Mouse (Mus musculus): ENCODE measurements around the gene Fcer1g. TPM values are rescaled to one million over a fixed set of nuclear protein-coding genes. Genes with fewer than 3 reads are reported as not detected.

Gene Fcer1g
- polyA plus RNA-seq, 1 experiment from 2014 or later = 28.4 TPM

- no peaks in the 10 kb centered on the region for H3K9me3 ChIP-seq
- H3K4me1 ChIP-seq = peaks cover 16% of the 10 kb centered on the region
- H3K4me3 ChIP-seq = peak within 1 kb of the TSS; percentile 56
- H3K36me3 ChIP-seq = peaks cover 13% of the 10 kb centered on the region
- H3K4me2 ChIP-seq (replicated peaks) = peak within 1 kb of the TSS; percentile 82
- WGBS = 3% methylated on average over 28 of the region's 28 CpGs
- peak within 1 kb of the TSS; percentile 70 for H3K27ac ChIP-seq (replicated peaks)
- H3K27me3 ChIP-seq = no peaks in the 10 kb centered on the region
- peak; percentile 96 for ATAC-seq (ENCODE audit: low FRiP score, low read depth)
- peak within 1 kb of the TSS; percentile 43 for H3K9ac ChIP-seq (replicated peaks)
Observed at GRCm38 (mm10) chr1:171222238-171223155, 11.7 kb downstream of the Fcer1g start, which contains the start of gene Tomm40l. Gene Tomm40l (minus strand): TSS chr1:171222514.

GRCm38 (mm10) chr1:171221281-171222193 is 12.6 kb downstream of the Fcer1g start:
- peak overlapping the region; percentile 82 for H3K4me2 ChIP-seq (replicated peaks)
- peak overlapping the region; percentile 56 for H3K4me3 ChIP-seq
- H3K27me3 ChIP-seq = no peaks in the 10 kb centered on the region
- 0 out of 2 replicates have a peak overlapping the region, but pooled peaks have one; percentile 46 for H3K27ac ChIP-seq (replicated peaks)
- no peak for ATAC-seq (ENCODE audit: low FRiP score, low read depth)
- peaks cover 16% of the 10 kb centered on the region for H3K4me1 ChIP-seq
- WGBS = 6% methylated on average over 22 of the region's 22 CpGs
- H3K9ac ChIP-seq (replicated peaks) = peak overlapping the region; percentile 43
- no peaks in the 10 kb centered on the region for H3K9me3 ChIP-seq
- peaks cover 13% of the 10 kb centered on the region for H3K36me3 ChIP-seq

GRCm38 (mm10) chr1:171220871-171221270 is 13.3 kb downstream of the Fcer1g start:
- Histone ChIP-seq H3K4me3 (peak overlapping the region; percentile 56; the same call in 1 of the 2 replicates), H3K9ac (replicated peaks) (no peak overlapping the region), H3K4me1 (peaks cover 16% of the 10 kb centered on the region), H3K9me3 (no peaks in the 10 kb centered on the region), H3K27ac (replicated peaks) (no peak overlapping the region), H3K4me2 (replicated peaks) (peak overlapping the region; percentile 82), H3K36me3 (peaks cover 13% of the 10 kb centered on the region), H3K27me3 (no peaks in the 10 kb centered on the region)
- ATAC-seq (ENCODE audit: low FRiP score, low read depth) = 0 out of 2 replicates have a peak, but pooled peaks have one; percentile 11
- WGBS = 6% methylated on average over 10 of the region's 10 CpGs

DNA sequence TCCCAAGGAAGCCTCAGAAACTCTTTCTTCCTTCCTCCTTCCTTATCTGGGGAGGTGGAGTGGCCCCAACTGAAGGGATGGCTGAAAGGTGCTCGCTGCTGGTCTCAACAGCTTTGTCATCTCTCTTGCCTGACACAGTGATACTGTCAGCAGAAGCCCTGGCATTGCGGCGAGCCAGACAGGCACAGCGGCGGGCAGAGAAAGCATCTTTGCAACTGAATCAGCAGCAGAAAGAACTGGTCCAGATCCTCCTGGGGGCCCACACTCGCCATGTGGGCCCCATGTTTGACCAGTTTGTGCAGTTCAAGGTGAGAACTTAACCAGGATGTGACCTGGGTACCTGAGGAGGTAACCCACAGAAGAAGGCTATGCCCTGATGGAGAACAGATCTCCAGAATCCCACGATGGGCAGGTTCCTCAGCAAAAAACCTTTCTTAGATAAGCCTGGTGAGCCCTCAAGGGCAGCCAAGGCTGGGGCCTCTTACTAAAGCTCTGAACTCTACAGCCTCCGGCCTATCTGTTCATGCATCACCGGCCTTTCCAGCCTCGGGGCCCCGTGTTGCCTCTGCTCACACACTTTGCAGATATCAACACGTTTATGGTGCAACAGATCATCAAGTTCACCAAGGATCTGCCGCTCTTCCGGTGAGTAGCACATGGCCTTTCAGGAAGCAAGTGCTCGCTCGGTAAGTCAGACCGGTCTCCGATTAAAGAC is 17.8 kb downstream of the Fcer1g start:
- Histone ChIP-seq H3K27ac (replicated peaks) (no peak overlapping the region), H3K4me3 (no peak overlapping the region), H3K4me1 (peaks cover 6% of the 10 kb centered on the region), H3K9me3 (no peaks in the 10 kb centered on the region), H3K4me2 (replicated peaks) (no peak overlapping the region), H3K27me3 (no peaks in the 10 kb centered on the region), H3K9ac (replicated peaks) (no peak overlapping the region), H3K36me3 (peaks cover 13% of the 10 kb centered on the region)
- WGBS = 89% methylated on average over 18 of the region's 18 CpGs
- ATAC-seq (ENCODE audit: low FRiP score, low read depth) = no peak

DNA sequence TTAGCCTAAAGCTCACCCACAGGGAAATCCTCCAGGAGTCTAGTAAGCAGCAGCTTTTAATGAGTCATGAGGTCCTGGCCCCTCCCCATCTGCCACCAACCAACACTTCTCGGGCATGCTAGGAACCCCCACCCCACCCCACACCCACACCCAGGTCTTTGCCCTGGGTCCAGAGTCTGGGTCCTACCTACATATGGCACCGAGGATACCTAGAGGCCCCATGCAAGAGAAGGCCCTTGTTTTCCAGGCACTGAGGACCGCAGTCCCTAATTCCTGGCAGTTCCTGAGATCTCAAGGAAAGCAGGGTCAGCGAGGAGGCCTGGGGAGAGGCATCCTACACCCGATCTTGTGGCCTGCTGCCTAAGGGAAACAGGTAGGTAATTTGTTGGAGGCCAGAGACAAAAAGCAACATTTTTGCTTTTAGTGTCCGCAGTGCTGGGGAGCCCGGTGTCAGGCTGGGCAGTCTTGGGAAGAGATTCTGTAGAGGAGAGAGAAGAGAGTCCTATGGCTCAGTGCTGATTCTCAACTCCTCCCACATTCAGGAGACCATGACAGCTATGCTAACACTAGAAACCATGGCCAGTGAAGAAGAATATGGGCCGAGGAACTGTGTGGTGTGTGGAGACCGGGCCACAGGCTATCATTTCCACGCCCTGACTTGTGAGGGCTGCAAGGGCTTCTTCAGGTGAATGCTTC is 20.2 kb downstream of the Fcer1g start, which contains the start of gene Nr1i3:
TSS of gene Nr1i3 (plus strand) at position 170 of the 696 bp plus-strand sequence.
- H3K4me1 ChIP-seq = no peaks in the 10 kb centered on the region
- no peaks in the 10 kb centered on the region for H3K9me3 ChIP-seq
- no peak within 1 kb of the TSS for H3K9ac ChIP-seq (replicated peaks)
- no peaks in the 10 kb centered on the region for H3K27me3 ChIP-seq
- no peak within 1 kb of the TSS for H3K4me2 ChIP-seq (replicated peaks)
- 70% methylated on average over 10 of the region's 10 CpGs for WGBS
- no peak within 1 kb of the TSS for H3K4me3 ChIP-seq
- peaks cover 4% of the 10 kb centered on the region; the same call in 1 of the 2 replicates for H3K36me3 ChIP-seq
- no peak for ATAC-seq (ENCODE audit: low FRiP score, low read depth)
- no peak within 1 kb of the TSS for H3K27ac ChIP-seq (replicated peaks)

DNA sequence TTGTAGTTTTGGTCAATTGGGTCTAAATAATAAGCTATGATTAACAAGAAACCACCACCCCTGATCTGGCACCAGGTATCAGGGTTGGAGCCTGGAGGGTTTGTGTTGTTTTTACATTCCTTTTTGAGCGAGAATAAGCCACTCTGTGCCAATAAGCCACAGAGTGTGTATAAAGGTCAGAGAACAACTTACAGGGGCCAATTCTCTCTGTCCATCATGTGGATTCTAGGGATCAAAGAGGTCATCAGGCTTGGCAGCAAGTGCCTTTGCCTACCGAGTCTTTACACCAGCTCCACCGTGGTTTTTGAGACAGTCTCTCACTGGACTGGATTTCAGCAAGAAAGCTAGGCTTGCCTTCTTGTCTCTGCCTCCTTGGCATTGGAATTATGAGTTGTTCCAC is 21.3 kb downstream of the Fcer1g start:
- Histone ChIP-seq H3K36me3 (no peaks in the 10 kb centered on the region), H3K4me1 (no peaks in the 10 kb centered on the region), H3K4me2 (replicated peaks) (no peak overlapping the region), H3K27ac (replicated peaks) (no peak overlapping the region), H3K9me3 (no peaks in the 10 kb centered on the region), H3K4me3 (no peak overlapping the region), H3K9ac (replicated peaks) (no peak overlapping the region), H3K27me3 (no peaks in the 10 kb centered on the region)
- WGBS = 38% methylated on average over 3 of the region's 3 CpGs
- ATAC-seq (ENCODE audit: low FRiP score, low read depth) = no peak

GRCm38 (mm10) chr1:171209409-171209808 is 24.8 kb downstream of the Fcer1g start:
- Histone ChIP-seq H3K4me1 (no peaks in the 10 kb centered on the region), H3K9ac (replicated peaks) (no peak overlapping the region), H3K36me3 (no peaks in the 10 kb centered on the region), H3K27me3 (no peaks in the 10 kb centered on the region), H3K9me3 (no peaks in the 10 kb centered on the region), H3K27ac (replicated peaks) (no peak overlapping the region), H3K4me3 (no peak overlapping the region), H3K4me2 (replicated peaks) (no peak overlapping the region)
- ATAC-seq (ENCODE audit: low FRiP score, low read depth) = no peak
- 13% methylated on average over 4 of the region's 4 CpGs for WGBS

DNA sequence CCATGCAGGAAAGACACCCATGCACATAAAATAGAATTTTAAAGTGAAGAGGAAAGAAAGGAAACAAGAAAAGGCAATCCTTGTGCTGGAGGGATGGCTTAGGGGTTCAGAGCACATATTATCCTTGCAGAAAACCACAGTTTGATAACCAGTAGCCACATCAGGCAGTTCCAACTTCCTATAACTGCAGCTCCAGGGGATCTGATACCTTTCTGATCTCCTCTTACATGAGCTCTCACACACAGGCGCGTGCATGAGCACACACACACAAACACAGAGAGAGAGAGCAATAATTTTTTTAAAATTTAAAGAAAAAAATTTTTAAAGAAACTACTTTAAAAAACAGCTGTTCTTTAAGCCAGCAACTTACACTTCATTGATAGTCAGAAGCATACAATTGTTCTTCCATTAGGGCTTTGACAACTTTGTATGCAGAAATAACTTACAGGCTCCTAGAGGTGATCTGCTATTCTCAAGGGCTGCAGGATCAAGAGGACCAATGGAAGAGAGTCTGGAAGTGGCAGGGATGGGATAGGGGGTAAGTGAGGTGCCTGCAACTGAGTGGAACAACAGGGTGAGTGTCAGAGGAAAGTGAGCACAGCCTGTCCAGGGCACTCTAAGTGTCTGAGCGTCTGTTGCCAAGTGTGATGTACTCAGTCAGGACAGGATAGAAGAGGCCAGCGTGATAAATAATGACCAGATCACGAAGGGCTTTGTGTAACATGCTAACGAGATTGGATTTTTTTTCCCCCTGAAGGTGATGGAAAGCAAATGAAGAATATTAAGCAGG is 28.3 kb downstream of the Fcer1g start:
- Histone ChIP-seq H3K9me3 (no peaks in the 10 kb centered on the region), H3K9ac (replicated peaks) (no peak overlapping the region), H3K27me3 (no peaks in the 10 kb centered on the region), H3K4me1 (no peaks in the 10 kb centered on the region), H3K36me3 (no peaks in the 10 kb centered on the region), H3K4me2 (replicated peaks) (no peak overlapping the region), H3K4me3 (no peak overlapping the region), H3K27ac (replicated peaks) (no peak overlapping the region)
- ATAC-seq (ENCODE audit: low FRiP score, low read depth) = no peak
- 70% methylated on average over 6 of the region's 6 CpGs for WGBS

GRCm38 (mm10) chr1:171204249-171204644 is 29.9 kb downstream of the Fcer1g start:
- H3K27ac ChIP-seq (replicated peaks) = no peak overlapping the region
- H3K9me3 ChIP-seq = no peaks in the 10 kb centered on the region
- ATAC-seq (ENCODE audit: low FRiP score, low read depth) = no peak
- 74% methylated on average over 7 of the region's 7 CpGs for WGBS
- H3K4me2 ChIP-seq (replicated peaks) = no peak overlapping the region
- no peaks in the 10 kb centered on the region for H3K4me1 ChIP-seq
- no peaks in the 10 kb centered on the region for H3K36me3 ChIP-seq
- no peak overlapping the region for H3K9ac ChIP-seq (replicated peaks)
- H3K4me3 ChIP-seq = no peak overlapping the region
- no peaks in the 10 kb centered on the region; the same call in 1 of the 2 replicates for H3K27me3 ChIP-seq

DNA sequence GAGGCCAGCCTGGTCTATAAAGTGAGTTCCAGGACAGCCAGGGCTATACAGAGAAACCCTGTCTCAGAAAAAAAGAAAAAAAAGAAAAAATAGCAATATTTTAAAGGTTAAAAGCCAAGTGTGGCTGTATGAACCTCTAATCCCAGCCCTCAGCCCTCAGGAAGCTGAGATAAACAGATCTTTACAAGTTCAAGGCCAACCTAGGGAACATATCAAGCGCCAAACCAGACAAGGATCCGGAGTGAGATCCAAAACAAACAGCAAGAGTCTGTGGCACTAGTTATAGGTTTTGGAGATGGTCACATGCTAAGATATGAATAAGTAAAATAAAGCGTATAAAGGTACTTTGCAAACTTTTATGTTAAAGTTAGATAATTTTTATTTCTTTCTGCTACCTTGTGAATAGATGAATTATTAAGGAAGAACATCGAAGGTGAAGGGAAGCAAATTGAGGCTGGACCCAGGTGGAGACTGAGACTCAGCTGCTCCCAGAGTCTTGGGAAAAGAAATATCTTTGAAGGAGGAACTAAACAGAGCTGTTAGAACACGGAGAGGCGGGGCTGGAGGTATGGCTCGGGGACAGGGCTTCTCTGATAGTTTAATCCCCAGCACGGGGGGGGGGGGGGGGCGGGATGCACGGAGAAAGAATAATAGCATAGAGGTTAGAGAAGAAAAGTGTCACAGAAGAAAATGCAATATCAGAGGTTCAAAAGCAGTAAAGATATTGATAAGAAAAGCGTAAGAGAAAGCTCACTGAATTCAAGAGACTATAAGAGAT is 30.5 kb downstream of the Fcer1g start:
- ATAC-seq (ENCODE audit: low FRiP score, low read depth) = no peak
- Histone ChIP-seq H3K36me3 (no peaks in the 10 kb centered on the region), H3K9me3 (no peaks in the 10 kb centered on the region), H3K27ac (replicated peaks) (no peak overlapping the region), H3K4me3 (no peak overlapping the region), H3K9ac (replicated peaks) (no peak overlapping the region), H3K4me2 (replicated peaks) (no peak overlapping the region), H3K4me1 (no peaks in the 10 kb centered on the region), H3K27me3 (peaks cover 4% of the 10 kb centered on the region; the same call in 1 of the 2 replicates)
- WGBS = 57% methylated on average over 9 of the region's 11 CpGs
